8 mouse cellular contexts compared by ENCODE assay signal in genomic region chr2:35232595-35233445, GRCm38 (mm10). TPM values are rescaled to one million over a fixed set of nuclear protein-coding genes. Genes with fewer than 3 reads are reported as not detected.
DNase-seq lines count a peak whose midpoint lies in the region; ATAC-seq lines count a peak whose summit lies in the region.
"Had no signal": no experiment of that assay in that cellular context is flagged by ENCODE, and none has a peak within 500 bp of the region (broad histone marks: within the 10 kb centered on the region; RNA-seq: fewer than 3 reads in every experiment).

No protein-coding gene starts in this region.

- peak; percentile 10 for DNase-seq in lung, postnatal 10 days
- DNase-seq in lung, adult 18-20 months = no peak
- peak; percentile 41 for DNase-seq in T-cell, adult 2 months (ENCODE audit: low spot score)
- DNase-seq in thymus, postnatal 25 days = peak; percentile 52
- DNase-seq in cerebellum, postnatal 10 days = no peak
- no peak for DNase-seq in left cerebral cortex, adult 18-20 months (ENCODE audit: low spot score in 2 of 2)
- DNase-seq: right cerebral cortex, postnatal 4 days had no signal

- ATAC-seq in inflammation-experienced regulatory T-cells, adult 6 months = peak; percentile 52

RNA-seq across cellular contexts. Expression of gene Gsn, which starts 23.4 kb away (rescaled TPM):
- polyA plus RNA-seq in inflammation-experienced regulatory T-cells, adult 6 months (2017; shearing (Covaris generic)) = 10 to 100 TPM; 16.2 to 28.8 (median 25.4) TPM
- 10 to 100 TPM; 31.3 to 39.8 TPM for total RNA-seq in left cerebral cortex, adult 18-20 months (2021)

RNA-seq across cellular contexts. Expression of gene Rab14, which starts 31.9 kb away (rescaled TPM):
- polyA plus RNA-seq in inflammation-experienced regulatory T-cells, adult 6 months (2017; shearing (Covaris generic)) = 100 to 1,000 TPM; 103 to 133 (median 130) TPM
- 100 to 1,000 TPM; 235 to 239 TPM for total RNA-seq in left cerebral cortex, adult 18-20 months (2021)

Comparison
In these comparisons a context has a peak if more than half of its experiments do, and no peak if none do; other contexts are left out.
1. DNase-seq: peak in lung, postnatal 10 days (single experiment), T-cell, adult 2 months (single experiment) and thymus, postnatal 25 days (single experiment); none in lung, adult 18-20 months (0 of 2), cerebellum, postnatal 10 days (0 of 2) and left cerebral cortex, adult 18-20 months (0 of 2).